Mouse (Mus musculus) Patski (cell line): ENCODE results near the gene Sufu. TPM values are rescaled to one million over a fixed set of nuclear protein-coding genes. Genes with fewer than 3 reads are reported as not detected.

ENCODE experiments used
- ATAC-seq: fragments of 100-300 bp; one replicate; pipeline ENCODE4 v1.8.0; 2021
- CTCF ChIA-PET: fragments of 350-600 bp; sonication (Branson Sonifier 250); formaldehyde crosslinking; loops from one replicate; lab custom pipeline; 2022; ENCODE audit warnings: inconsistent platforms; lab: Charles Lee
- POLR2A ChIA-PET: fragments of 350-600 bp; sonication (Branson Sonifier 250); formaldehyde crosslinking; loops from one replicate; lab custom pipeline; 2022; ENCODE audit warnings: antibody characterized with exemption, inconsistent platforms; lab: Charles Lee
- DNase-seq: peaks from one replicate; pipeline ENCODE4 v3.0.0-alpha.2; 2011; ENCODE audit warnings: low read depth, low spot score
- H3K27me3 ChIP-seq: fragments of 371-371 bp; one replicate; pipeline ENCODE4 v1.5.1; 2021
- CTCF ChIP-seq: fragments of 100-300 bp; IDR thresholded peaks from one replicate; pipeline ENCODE4 v1.5.1; 2021
- in situ Hi-C: fragments of 300-500 bp; cut with MboI; formaldehyde crosslinking; loops from 3 replicates; pipeline ENCODE4 v1.11.1; 2018; ENCODE audit warnings: low pct_unique_long_range_greater_than_20kb, mixed read lengths
- polyA plus RNA-seq: library from polyadenylated mRNA; unstranded; gene quantifications from one replicate; pipeline ENCODE4 v1.2.3, GENCODE M21; 2021

The Sufu gene
- polyA plus RNA-seq, 1 experiment from 2014 or later, result 35.2 TPM

DNA sequence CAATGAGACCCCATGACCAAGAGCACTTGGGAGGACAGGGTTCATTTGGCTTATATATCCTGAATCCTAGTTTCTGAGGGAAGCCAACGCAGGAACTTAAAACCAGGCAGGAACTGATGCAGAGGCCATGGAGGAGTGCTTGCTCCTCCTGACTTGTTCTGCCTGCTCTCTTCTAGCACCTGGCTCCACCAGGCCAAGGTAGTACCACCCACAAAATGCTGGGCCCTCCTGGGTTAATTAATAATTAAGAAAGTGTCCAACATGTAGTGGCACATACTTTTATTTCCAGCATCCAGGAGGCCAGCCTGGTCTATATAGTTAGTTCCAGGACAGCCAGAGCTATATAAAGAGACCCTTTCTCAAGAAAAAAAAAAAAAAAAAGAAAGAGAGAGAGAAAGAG is 7.3 kb downstream of the Sufu start:
- TF ChIP-seq CTCF, result no peak
- ATAC-seq, result no peak
- POLR2A ChIA-PET, result interaction anchor here (0.7 kb wide), 1 partner anchor 104 kb away, joined by 3 read pairs; no protein-coding TSS in a partner anchor

DNA sequence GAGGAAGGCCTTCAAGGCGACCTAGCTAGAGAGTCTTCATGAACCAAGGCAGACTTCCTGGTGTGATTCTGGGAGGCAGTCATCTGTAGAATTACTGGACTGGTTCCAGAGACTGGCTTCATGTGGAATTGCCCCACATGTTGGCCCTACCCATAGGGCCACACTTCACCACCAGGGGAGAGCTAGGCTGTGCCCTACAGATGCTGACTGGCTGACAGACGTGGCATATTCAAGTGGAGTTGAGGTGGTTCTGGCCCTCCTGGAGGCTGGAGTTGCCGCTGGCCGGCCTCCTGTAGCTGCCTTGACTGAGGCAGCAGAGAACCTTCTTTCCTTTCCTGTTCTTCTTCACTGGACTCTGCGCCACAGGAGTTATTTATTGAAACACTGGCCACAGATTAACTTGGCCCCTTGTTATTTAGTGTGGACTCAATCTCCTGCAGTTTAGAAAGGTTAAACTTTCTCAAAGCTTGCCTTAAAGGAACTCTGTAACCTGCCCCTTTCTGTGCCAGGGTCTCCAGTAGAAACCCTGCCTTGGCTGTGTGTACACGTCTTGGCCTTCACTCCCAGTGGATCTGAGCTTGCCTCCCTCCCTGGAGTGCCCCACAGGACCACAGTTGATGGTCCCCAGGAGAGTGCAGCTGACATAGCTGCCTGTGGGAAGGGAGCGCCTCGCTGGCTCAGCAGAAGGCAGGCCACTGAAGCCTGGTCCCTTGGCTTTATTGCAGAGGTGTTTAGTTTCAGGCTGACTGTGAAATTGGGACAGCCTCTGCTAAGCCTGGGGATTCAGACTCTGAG is 10.1 kb downstream of the Sufu start:
- ATAC-seq (peak; percentile 80), DNase-seq (peak; percentile 69)
- ChIA-PET CTCF (interaction anchor here (0.9 to 3.2 kb wide), 10 partner anchors 8 to 101 kb away, joined by 3 to 20 read pairs (median 3); partner anchors contain the start of gene Sufu), POLR2A (interaction anchor here (0.9 to 3.7 kb wide), 3 partner anchors 9 to 94 kb away, joined by 3 to 20 read pairs (median 5); partner anchors contain the start of gene Sufu)
- no peaks in the 10 kb centered on the region for H3K27me3 ChIP-seq
- in situ Hi-C loops, result no loop called here
- no peak for TF ChIP-seq CTCF

More for the DNA sequence above, 7.3 kb downstream of the Sufu start:
- in situ Hi-C loops, result no loop called here
- CTCF ChIA-PET, result interaction anchor here (1.5 to 1.6 kb wide), 2 partner anchors 11 to 48 kb away, joined by 3 to 4 read pairs; no protein-coding TSS in a partner anchor
- no peak for DNase-seq
- H3K27me3 ChIP-seq, result no peaks in the 10 kb centered on the region

DNA sequence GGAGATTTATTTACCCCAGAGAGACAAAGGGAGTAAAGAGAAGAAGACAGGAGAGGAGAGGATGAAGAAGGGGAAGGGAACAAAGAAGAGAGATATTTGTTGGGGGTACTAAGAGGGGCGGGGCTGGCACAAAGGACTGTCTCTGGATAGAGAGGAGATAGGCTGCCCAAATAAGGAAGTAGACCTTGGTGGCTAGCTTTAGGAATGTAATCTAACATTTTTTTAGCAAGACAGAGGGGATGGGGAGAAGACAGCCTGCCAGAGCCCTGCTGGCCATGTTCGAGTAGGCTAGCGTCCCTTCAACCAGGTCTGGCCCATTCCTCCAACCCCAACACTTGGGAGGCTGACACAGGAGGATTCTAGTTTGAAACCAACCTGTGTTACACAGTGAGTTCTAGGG is 12.8 kb downstream of the Sufu start:
- no peak for ATAC-seq
- in situ Hi-C loops, result no loop called here
- CTCF ChIA-PET, result no interaction called here
- no peak for DNase-seq
- no peaks in the 10 kb centered on the region for H3K27me3 ChIP-seq
- TF ChIP-seq CTCF, result no peak
- POLR2A ChIA-PET, result no interaction called here

DNA sequence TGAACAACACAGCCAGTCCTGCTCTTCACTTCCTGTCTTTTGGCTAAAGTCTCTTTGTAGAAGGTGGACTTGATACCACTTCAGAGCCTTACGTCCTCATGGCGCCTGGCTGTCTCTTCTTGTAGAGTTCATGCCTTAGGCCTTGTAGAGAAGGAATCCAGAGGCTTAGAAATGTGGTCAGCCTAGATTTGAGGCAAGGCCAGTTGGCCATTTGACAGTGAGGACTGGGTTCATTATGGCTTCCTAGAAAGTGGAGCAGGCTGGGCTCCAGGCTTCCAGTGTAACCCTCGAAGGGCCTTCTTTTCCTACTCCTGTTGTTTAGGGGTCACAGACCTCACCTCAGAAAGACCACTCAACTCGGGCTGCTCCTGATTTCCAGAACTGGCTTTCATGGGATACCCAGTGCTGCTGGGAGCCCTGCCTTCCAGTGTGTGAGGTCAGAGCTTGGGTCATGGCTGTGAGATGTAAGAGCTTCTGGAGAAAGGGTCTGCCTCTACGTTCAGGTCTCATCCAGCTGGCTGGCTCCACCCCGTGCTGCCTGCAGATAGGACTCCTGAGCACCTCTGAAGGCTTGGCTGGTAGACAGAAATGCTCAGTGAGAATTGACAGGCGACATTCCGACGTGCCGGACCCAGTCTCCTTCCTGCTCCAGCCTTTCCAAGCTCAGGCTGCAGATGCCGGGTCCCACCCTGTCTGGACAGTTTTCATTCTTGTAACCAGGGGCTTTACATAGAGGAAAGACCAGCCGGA is 15.5 kb downstream of the Sufu start:
- H3K27me3 ChIP-seq, result no peaks in the 10 kb centered on the region
- in situ Hi-C loops, result no loop called here
- TF ChIP-seq CTCF, result no peak
- no peak for ATAC-seq
- ChIA-PET POLR2A (interaction anchor here (0.6 to 1.2 kb wide), 2 partner anchors 16 to 942 kb away, joined by 3 to 6 read pairs; partner anchors contain the start of gene Sufu), CTCF (interaction anchor here (1.2 to 1.7 kb wide), 2 partner anchors 10 to 15 kb away, joined by 3 to 5 read pairs; partner anchors contain the start of gene Sufu)
- DNase-seq, result no peak

DNA sequence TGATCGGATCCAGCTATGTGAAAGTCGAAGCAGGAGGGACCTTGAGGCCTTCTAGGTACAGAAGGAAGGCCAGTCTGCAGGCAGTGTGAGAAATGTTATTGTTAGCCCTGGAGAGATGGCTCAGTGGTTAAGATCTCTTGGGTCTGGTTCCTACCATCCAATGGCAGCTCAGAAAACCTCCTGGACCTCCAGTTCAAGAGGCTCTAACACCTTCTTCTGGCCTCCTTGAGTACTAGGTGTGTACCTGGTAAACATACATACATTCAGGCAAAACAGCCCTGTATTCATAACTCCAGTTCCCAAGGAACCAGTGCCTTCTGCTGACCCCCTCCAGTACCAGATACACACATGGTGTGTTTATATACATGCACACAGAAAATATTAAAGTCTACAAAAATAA is 17.3 kb downstream of the Sufu start:
- DNase-seq (no peak), ATAC-seq (no peak)
- H3K27me3 ChIP-seq, result no peaks in the 10 kb centered on the region
- POLR2A ChIA-PET, result interaction anchor here (1.2 kb wide), 1 partner anchor 12 kb away, joined by 4 read pairs; no protein-coding TSS in a partner anchor
- in situ Hi-C loops, result no loop called here
- CTCF ChIA-PET, result interaction anchor here (2.3 kb wide), 1 partner anchor 31 kb away, joined by 5 read pairs; no protein-coding TSS in a partner anchor
- TF ChIP-seq CTCF, result no peak

DNA sequence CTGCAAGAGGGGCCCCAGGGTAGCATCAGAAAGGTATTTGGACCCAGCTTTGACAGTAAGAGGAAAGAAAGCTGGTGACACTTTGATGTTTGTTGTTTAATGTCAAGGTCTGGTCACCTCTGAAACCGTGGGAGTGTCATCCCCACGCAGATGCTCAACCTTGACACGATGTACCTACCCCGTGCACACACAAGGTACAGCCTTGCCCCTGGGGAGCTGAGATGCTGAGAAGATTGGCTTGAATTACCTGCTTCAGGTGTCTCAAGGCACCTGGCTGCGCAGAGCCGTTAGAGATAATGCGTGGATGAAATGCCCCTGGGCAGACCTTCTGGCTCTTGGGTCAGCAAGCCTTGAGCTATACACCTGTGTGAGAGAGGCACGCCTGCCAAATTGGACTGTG is 17.8 kb downstream of the Sufu start:
- no peak for TF ChIP-seq CTCF

DNA sequence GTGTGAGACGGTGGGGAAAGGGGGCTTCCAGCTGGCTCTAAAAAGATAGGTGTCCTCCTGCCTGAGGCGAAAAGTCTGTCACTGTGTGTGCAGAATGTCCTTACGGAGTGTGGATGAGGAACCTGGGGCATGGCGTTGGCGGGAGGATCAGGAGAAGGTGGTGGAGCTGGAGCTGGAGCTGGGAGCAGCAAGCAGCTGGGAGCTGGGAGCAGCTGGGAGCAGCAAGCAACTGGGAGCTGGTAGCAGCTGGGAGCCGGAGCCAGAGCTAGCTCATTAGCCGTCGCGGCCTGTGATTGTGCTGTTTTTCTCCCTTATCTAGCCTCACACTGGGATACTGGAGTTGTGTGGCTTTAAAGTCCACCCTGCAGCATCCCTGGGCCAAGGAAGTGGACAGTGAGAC is 19.6 kb downstream of the Sufu start:
- POLR2A ChIA-PET, result interaction anchor here (1.1 kb wide), 1 partner anchor 87 kb away, joined by 3 read pairs; no protein-coding TSS in a partner anchor
- TF ChIP-seq CTCF, result no peak
- no peaks in the 10 kb centered on the region for H3K27me3 ChIP-seq
- ATAC-seq, result no peak
- CTCF ChIA-PET, result interaction anchor here (1.2 to 2.3 kb wide), 4 partner anchors 19 to 36 kb away, joined by 3 to 7 read pairs (median 5); partner anchors contain the start of gene Sufu
- no peak for DNase-seq
- in situ Hi-C loops, result no loop called here

More for the DNA sequence above, 17.8 kb downstream of the Sufu start:
- H3K27me3 ChIP-seq, result no peaks in the 10 kb centered on the region
- in situ Hi-C loops, result no loop called here
- ATAC-seq (no peak), DNase-seq (no peak)
- CTCF ChIA-PET, result interaction anchor here (0.9 to 2.3 kb wide), 5 partner anchors 8 to 30 kb away, joined by 3 to 7 read pairs (median 5); no protein-coding TSS in a partner anchor
- POLR2A ChIA-PET, result no interaction called here

DNA sequence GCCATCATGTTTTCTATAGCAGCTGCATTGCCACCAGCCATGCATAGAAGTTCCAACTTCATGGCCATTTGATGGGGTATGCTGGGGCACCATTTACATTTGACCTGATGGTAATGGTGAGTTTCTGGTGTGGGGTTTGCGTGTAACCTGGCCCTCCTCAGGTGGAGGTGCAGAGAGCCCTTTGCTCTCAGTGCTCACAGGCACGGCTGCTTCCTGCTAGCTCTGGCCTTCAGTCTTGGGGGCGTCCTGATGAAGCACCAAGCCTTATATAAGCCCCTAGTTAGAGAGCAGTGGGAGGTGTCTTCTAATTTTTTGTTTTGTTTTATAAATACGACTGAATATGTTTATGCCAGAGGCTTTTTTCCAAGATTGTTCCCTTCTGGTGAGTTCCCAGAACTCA is 21.4 kb downstream of the Sufu start:
- no peak for TF ChIP-seq CTCF
- POLR2A ChIA-PET, result no interaction called here
- in situ Hi-C loops, result no loop called here
- no peaks in the 10 kb centered on the region for H3K27me3 ChIP-seq
- DNase-seq (no peak), ATAC-seq (no peak)
- CTCF ChIA-PET, result interaction anchor here (1.2 to 1.7 kb wide), 3 partner anchors 18 to 26 kb away, joined by 3 to 6 read pairs (median 3); partner anchors contain the start of gene Sufu

DNA sequence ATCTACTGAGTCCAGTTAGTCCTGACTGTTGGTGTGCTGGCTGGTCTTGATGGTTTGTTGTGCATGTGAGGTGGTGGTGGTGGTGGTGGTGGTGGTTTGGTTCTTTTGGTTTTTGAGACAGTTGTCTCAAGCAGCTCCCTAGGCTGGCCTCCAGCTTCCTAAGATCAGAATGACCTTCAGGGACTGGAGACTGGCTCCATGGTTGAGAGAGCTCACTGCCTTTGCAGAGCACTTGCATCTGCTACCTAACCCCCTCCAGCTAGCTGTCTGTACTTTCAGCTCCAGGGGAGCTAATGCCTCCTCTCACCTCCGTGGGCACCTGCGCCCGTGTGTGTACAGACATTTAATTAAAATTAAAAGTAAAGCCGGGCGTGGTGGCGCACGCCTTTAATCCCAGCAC is 23.7 kb downstream of the Sufu start:
- no peak for ATAC-seq
- ChIA-PET POLR2A (no interaction called here), CTCF (interaction anchor here (1.7 to 1.9 kb wide), 2 partner anchors 11 to 15 kb away, joined by 4 to 5 read pairs; no protein-coding TSS in a partner anchor)
- in situ Hi-C loops, result no loop called here
- no peak for DNase-seq
- no peaks in the 10 kb centered on the region for H3K27me3 ChIP-seq
- no peak for TF ChIP-seq CTCF
